Mouse (Mus musculus): ENCODE data around the gene Gm498.

Gm498 gene

GRCm38 (mm10) chr7:143883717-143884116, 17.1 kb downstream of the Gm498 start:
- ATAC-seq (ENCODE audit: insufficient number of reproducible peaks, low FRiP score, low TSS enrichment) = no peak

- no peak for ATAC-seq (ENCODE audit: insufficient number of reproducible peaks, low FRiP score, low TSS enrichment)
These were observed 24.5 kb downstream of the Gm498 start for GRCm38 (mm10) chr7:143891146-143891545.

- ATAC-seq (ENCODE audit: insufficient number of reproducible peaks, low FRiP score, low TSS enrichment) = no peak
These were observed 25.7 kb downstream of the Gm498 start for GRCm38 (mm10) chr7:143892361-143892760.

- ATAC-seq (ENCODE audit: insufficient number of reproducible peaks, low FRiP score, low TSS enrichment) = no peak
These were observed 34.0 kb downstream of the Gm498 start for GRCm38 (mm10) chr7:143900667-143901066.

GRCm38 (mm10) chr7:143905176-143905575, 38.5 kb downstream of the Gm498 start:
- no peak for ATAC-seq (ENCODE audit: insufficient number of reproducible peaks, low FRiP score, low TSS enrichment)

GRCm38 (mm10) chr7:143905606-143906005, 39.0 kb downstream of the Gm498 start:
- no peak for ATAC-seq (ENCODE audit: insufficient number of reproducible peaks, low FRiP score, low TSS enrichment)

- no peak for ATAC-seq (ENCODE audit: insufficient number of reproducible peaks, low FRiP score, low TSS enrichment)
These were observed 47.0 kb downstream of the Gm498 start for GRCm38 (mm10) chr7:143913611-143914010.

- no peak for ATAC-seq (ENCODE audit: insufficient number of reproducible peaks, low FRiP score, low TSS enrichment)
These were observed 52.5 kb downstream of the Gm498 start for GRCm38 (mm10) chr7:143919031-143919679.

GRCm38 (mm10) chr7:143929899-143930298, 63.3 kb downstream of the Gm498 start:
- ATAC-seq (ENCODE audit: insufficient number of reproducible peaks, low FRiP score, low TSS enrichment) = no peak

GRCm38 (mm10) chr7:143938647-143939046, 72.0 kb downstream of the Gm498 start:
- ATAC-seq (ENCODE audit: insufficient number of reproducible peaks, low FRiP score, low TSS enrichment) = 0 out of 2 replicates have a peak, but pooled peaks have one; percentile 31

GRCm38 (mm10) chr7:143939476-143939875, 72.8 kb downstream of the Gm498 start:
- no peak for ATAC-seq (ENCODE audit: insufficient number of reproducible peaks, low FRiP score, low TSS enrichment)

GRCm38 (mm10) chr7:143942941-143943691, 76.5 kb downstream of the Gm498 start:
- no peak for ATAC-seq (ENCODE audit: insufficient number of reproducible peaks, low FRiP score, low TSS enrichment)

GRCm38 (mm10) chr7:143944421-143944980, 77.9 kb downstream of the Gm498 start:
- no peak for ATAC-seq (ENCODE audit: insufficient number of reproducible peaks, low FRiP score, low TSS enrichment)

All from cerebellum, adult (tissue).